Mouse (Mus musculus): Measurements from ENCODE around the gene Asb13. TPM values are rescaled to one million over a fixed set of nuclear protein-coding genes. Genes with fewer than 3 reads are reported as not detected.

Asb13 gene
- polyA plus RNA-seq, 1 experiment from 2014 or later = 3.4 TPM

- Histone ChIP-seq H3K4me2 (replicated peaks; ENCODE audit: low read depth) (no peak overlapping the region), H3K27me3 (replicated peaks; ENCODE audit: control insufficient read depth, insufficient read depth, low read length) (no peaks in the 10 kb centered on the region), H3K9me3 (ENCODE audit: control insufficient read depth) (no peaks in the 10 kb centered on the region), H3K4me1 (replicated peaks; ENCODE audit: control insufficient read depth, insufficient read depth, low read length) (peaks cover 14% of the 10 kb centered on the region; the same call in 1 of the 2 replicates), H3K36me3 (ENCODE audit: control insufficient read depth, insufficient read depth) (no peaks in the 10 kb centered on the region), H3K27ac (ENCODE audit: low read depth, low read length) (no peak overlapping the region), H3K9ac (ENCODE audit: low read depth, low read length) (no peak overlapping the region), H3K4me3 (ENCODE audit: low read depth, low read length) (no peak overlapping the region)
- ATAC-seq = no peak
- WGBS = 92% methylated on average over 3 of the region's 3 CpGs
- no peak for TF ChIP-seq CTCF (IDR thresholded peaks at IDR 0.05; ENCODE audit: low read depth)
Observed at GRCm38 (mm10) chr13:3668068-3668467, 34.2 kb downstream of the Asb13 start.

- no peaks in the 10 kb centered on the region for H3K36me3 ChIP-seq (ENCODE audit: control insufficient read depth, insufficient read depth)
- no peak overlapping the region for H3K4me2 ChIP-seq (replicated peaks; ENCODE audit: low read depth)
- H3K4me1 ChIP-seq (replicated peaks; ENCODE audit: control insufficient read depth, insufficient read depth, low read length) = peaks cover 14% of the 10 kb centered on the region; the same call in 1 of the 2 replicates
- H3K4me3 ChIP-seq (ENCODE audit: low read depth, low read length) = no peak overlapping the region
- H3K27ac ChIP-seq (ENCODE audit: low read depth, low read length) = peak overlapping the region; percentile 29; the same call in 1 of the 2 replicates
- ATAC-seq = peak; percentile 56
- no peaks in the 10 kb centered on the region for H3K9me3 ChIP-seq (ENCODE audit: control insufficient read depth)
- peak; percentile 52 for TF ChIP-seq CTCF (IDR thresholded peaks at IDR 0.05; ENCODE audit: low read depth)
- H3K27me3 ChIP-seq (replicated peaks; ENCODE audit: control insufficient read depth, insufficient read depth, low read length) = no peaks in the 10 kb centered on the region
- WGBS = 60% methylated on average over 1 of the region's 1 CpGs
- H3K9ac ChIP-seq (ENCODE audit: low read depth, low read length) = no peak overlapping the region
Observed at GRCm38 (mm10) chr13:3669611-3670010, 35.8 kb downstream of the Asb13 start.

GRCm38 (mm10) chr13:3670039-3670438 lies 36.2 kb downstream of the Asb13 start:
- H3K27me3 ChIP-seq (replicated peaks; ENCODE audit: control insufficient read depth, insufficient read depth, low read length) = no peaks in the 10 kb centered on the region
- no peak overlapping the region for H3K4me3 ChIP-seq (ENCODE audit: low read depth, low read length)
- peak; percentile 65 for ATAC-seq
- no peak for TF ChIP-seq CTCF (IDR thresholded peaks at IDR 0.05; ENCODE audit: low read depth)
- no peaks in the 10 kb centered on the region for H3K36me3 ChIP-seq (ENCODE audit: control insufficient read depth, insufficient read depth)
- H3K9me3 ChIP-seq (ENCODE audit: control insufficient read depth) = no peaks in the 10 kb centered on the region
- 30% methylated on average over 1 of the region's 1 CpGs for WGBS
- peaks cover 14% of the 10 kb centered on the region; the same call in 1 of the 2 replicates for H3K4me1 ChIP-seq (replicated peaks; ENCODE audit: control insufficient read depth, insufficient read depth, low read length)
- no peak overlapping the region for H3K9ac ChIP-seq (ENCODE audit: low read depth, low read length)
- H3K4me2 ChIP-seq (replicated peaks; ENCODE audit: low read depth) = no peak overlapping the region
- H3K27ac ChIP-seq (ENCODE audit: low read depth, low read length) = peak overlapping the region; percentile 29

GRCm38 (mm10) chr13:3673151-3673550 lies 39.3 kb downstream of the Asb13 start:
- no peak for TF ChIP-seq CTCF (IDR thresholded peaks at IDR 0.05; ENCODE audit: low read depth)
- ATAC-seq = no peak
- WGBS = 76% methylated on average over 3 of the region's 3 CpGs
- Histone ChIP-seq H3K9me3 (ENCODE audit: control insufficient read depth) (no peaks in the 10 kb centered on the region), H3K4me1 (replicated peaks; ENCODE audit: control insufficient read depth, insufficient read depth, low read length) (peaks cover 14% of the 10 kb centered on the region; the same call in 1 of the 2 replicates), H3K36me3 (ENCODE audit: control insufficient read depth, insufficient read depth) (no peaks in the 10 kb centered on the region), H3K27me3 (replicated peaks; ENCODE audit: control insufficient read depth, insufficient read depth, low read length) (no peaks in the 10 kb centered on the region), H3K4me2 (replicated peaks; ENCODE audit: low read depth) (no peak overlapping the region), H3K27ac (ENCODE audit: low read depth, low read length) (no peak overlapping the region), H3K9ac (ENCODE audit: low read depth, low read length) (no peak overlapping the region), H3K4me3 (ENCODE audit: low read depth, low read length) (no peak overlapping the region)

GRCm38 (mm10) chr13:3673622-3674021 lies 39.8 kb downstream of the Asb13 start:
- H3K4me3 ChIP-seq (ENCODE audit: low read depth, low read length) = no peak overlapping the region
- no peaks in the 10 kb centered on the region for H3K36me3 ChIP-seq (ENCODE audit: control insufficient read depth, insufficient read depth)
- no peak for ATAC-seq
- peaks cover 14% of the 10 kb centered on the region; the same call in 1 of the 2 replicates for H3K4me1 ChIP-seq (replicated peaks; ENCODE audit: control insufficient read depth, insufficient read depth, low read length)
- no peak overlapping the region for H3K9ac ChIP-seq (ENCODE audit: low read depth, low read length)
- H3K27me3 ChIP-seq (replicated peaks; ENCODE audit: control insufficient read depth, insufficient read depth, low read length) = no peaks in the 10 kb centered on the region
- no peak overlapping the region for H3K27ac ChIP-seq (ENCODE audit: low read depth, low read length)
- H3K4me2 ChIP-seq (replicated peaks; ENCODE audit: low read depth) = no peak overlapping the region
- no peaks in the 10 kb centered on the region for H3K9me3 ChIP-seq (ENCODE audit: control insufficient read depth)
- WGBS = 80% methylated on average over 4 of the region's 4 CpGs
- no peak for TF ChIP-seq CTCF (IDR thresholded peaks at IDR 0.05; ENCODE audit: low read depth)

GRCm38 (mm10) chr13:3675855-3676254 lies 42.0 kb downstream of the Asb13 start:
- Histone ChIP-seq H3K27ac (ENCODE audit: low read depth, low read length) (no peak overlapping the region), H3K4me1 (replicated peaks; ENCODE audit: control insufficient read depth, insufficient read depth, low read length) (no peaks in the 10 kb centered on the region), H3K9me3 (ENCODE audit: control insufficient read depth) (no peaks in the 10 kb centered on the region), H3K4me3 (ENCODE audit: low read depth, low read length) (no peak overlapping the region), H3K36me3 (ENCODE audit: control insufficient read depth, insufficient read depth) (no peaks in the 10 kb centered on the region), H3K9ac (ENCODE audit: low read depth, low read length) (no peak overlapping the region), H3K27me3 (replicated peaks; ENCODE audit: control insufficient read depth, insufficient read depth, low read length) (no peaks in the 10 kb centered on the region), H3K4me2 (replicated peaks; ENCODE audit: low read depth) (no peak overlapping the region)
- no peak for TF ChIP-seq CTCF (IDR thresholded peaks at IDR 0.05; ENCODE audit: low read depth)
- ATAC-seq = no peak
- 81% methylated on average over 4 of the region's 4 CpGs for WGBS

GRCm38 (mm10) chr13:3679098-3679497 lies 45.3 kb downstream of the Asb13 start:
- TF ChIP-seq CTCF (IDR thresholded peaks at IDR 0.05; ENCODE audit: low read depth) = no peak
- ATAC-seq = no peak

More at GRCm38 (mm10) chr13:3679098-3679497, 45.3 kb downstream of the Asb13 start:
- no peaks in the 10 kb centered on the region for H3K27me3 ChIP-seq (replicated peaks; ENCODE audit: control insufficient read depth, insufficient read depth, low read length)
- H3K9ac ChIP-seq (ENCODE audit: low read depth, low read length) = no peak overlapping the region
- 77% methylated on average over 4 of the region's 4 CpGs for WGBS
- no peaks in the 10 kb centered on the region for H3K4me1 ChIP-seq (replicated peaks; ENCODE audit: control insufficient read depth, insufficient read depth, low read length)
- H3K27ac ChIP-seq (ENCODE audit: low read depth, low read length) = no peak overlapping the region
- H3K9me3 ChIP-seq (ENCODE audit: control insufficient read depth) = no peaks in the 10 kb centered on the region
- H3K4me3 ChIP-seq (ENCODE audit: low read depth, low read length) = no peak overlapping the region
- no peak overlapping the region for H3K4me2 ChIP-seq (replicated peaks; ENCODE audit: low read depth)
- H3K36me3 ChIP-seq (ENCODE audit: control insufficient read depth, insufficient read depth) = no peaks in the 10 kb centered on the region
